In the genomic region with DNA sequence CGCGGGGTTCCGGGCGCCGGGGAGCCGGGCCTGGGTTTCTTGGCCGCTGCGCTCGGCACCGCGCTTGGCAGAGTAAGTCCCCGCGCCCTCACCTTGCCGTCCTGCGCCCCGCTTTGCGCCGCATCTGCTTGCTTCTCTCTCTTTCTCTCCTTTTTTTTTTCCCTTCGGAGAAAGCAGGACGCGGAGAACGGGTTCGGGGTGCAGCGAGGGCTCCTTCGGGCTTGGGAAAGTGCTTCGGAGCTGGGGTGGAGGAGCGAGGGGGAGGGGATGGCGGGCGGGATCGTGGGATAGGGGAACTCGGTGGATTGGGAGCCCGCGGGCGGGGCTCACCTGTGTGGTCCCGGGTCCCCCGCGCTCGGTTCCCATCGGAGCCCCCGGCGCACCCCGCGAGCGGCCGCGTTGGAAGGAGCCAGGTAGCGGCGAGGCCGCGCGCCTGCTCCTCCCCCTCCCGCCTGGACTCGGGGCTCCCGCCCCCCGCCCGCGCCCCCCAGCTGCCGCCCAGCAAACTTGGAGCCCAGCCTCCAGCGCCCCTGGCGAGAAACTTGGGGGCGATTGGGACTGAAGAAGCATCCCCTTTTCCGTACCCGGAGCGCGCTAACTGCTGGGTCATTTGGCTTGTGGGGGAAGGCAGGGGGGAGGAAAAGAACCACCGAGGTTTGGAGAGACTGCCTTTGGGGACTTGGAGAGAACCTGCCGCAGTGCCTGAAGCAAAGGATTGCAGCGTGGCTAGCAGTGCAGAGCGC, we compare ENCODE assay signal across 8 mouse cellular contexts. TPM values are rescaled to one million over a fixed set of nuclear protein-coding genes. Genes with fewer than 3 reads are reported as not detected.
DNase-seq lines count a peak whose midpoint lies in the region; ATAC-seq and TF ChIP-seq lines count a peak whose summit lies in the region.

No protein-coding gene starts in this region.

- TF ChIP-seq CTCF in stomach, postnatal 0 days (IDR thresholded peaks at IDR 0.05; ENCODE audit: low read depth) = peak; percentile 32; the same call in 1 of the 2 replicates

- H3K27me3 ChIP-seq in heart, embryonic 16.5 days (ENCODE audit: control insufficient read depth, insufficient read depth, low read length) = no peaks in the 10 kb centered on the region
- H3K27me3 ChIP-seq in limb, embryonic 11.5 days (ENCODE audit: control insufficient read depth, insufficient read depth, low read length) = no peaks in the 10 kb centered on the region
- H3K27me3 ChIP-seq in midbrain, embryonic 13.5 days = no peaks in the 10 kb centered on the region
- H3K27me3 ChIP-seq in stomach, postnatal 0 days (ENCODE audit: control insufficient read depth, insufficient read depth, low read length) = no peaks in the 10 kb centered on the region

- H3K36me3 ChIP-seq in heart, embryonic 16.5 days (ENCODE audit: control insufficient read depth, insufficient read depth) = no peaks in the 10 kb centered on the region
- H3K36me3 ChIP-seq in limb, embryonic 11.5 days (ENCODE audit: control insufficient read depth, insufficient read depth, low read length) = no peaks in the 10 kb centered on the region
- no peaks in the 10 kb centered on the region for H3K36me3 ChIP-seq in midbrain, embryonic 13.5 days
- no peaks in the 10 kb centered on the region for H3K36me3 ChIP-seq in stomach, postnatal 0 days (ENCODE audit: control insufficient read depth, insufficient read depth, low read length)

- H3K9me3 ChIP-seq in heart, embryonic 16.5 days (replicated peaks; ENCODE audit: control insufficient read depth, low read length) = peaks cover 7% of the 10 kb centered on the region
- H3K9me3 ChIP-seq in limb, embryonic 11.5 days (ENCODE audit: control insufficient read depth, low read length) = no peaks in the 10 kb centered on the region
- H3K9me3 ChIP-seq in midbrain, embryonic 13.5 days = no peaks in the 10 kb centered on the region
- H3K9me3 ChIP-seq in stomach, postnatal 0 days (ENCODE audit: control insufficient read depth, low read length) = no peaks in the 10 kb centered on the region

- DNase-seq in gastrocnemius, postnatal 10 days = peak; percentile 59
- no peak for DNase-seq in gastrocnemius, adult 18-20 months (ENCODE audit: low spot score)
- DNase-seq in NIH3T3 (ENCODE audit: low read depth) = peak; percentile 79
- DNase-seq in embryo, embryonic 10.5 days (ENCODE audit: low spot score) = peak; percentile 80
- DNase-seq in limb, embryonic 11.5 days (ENCODE audit: low spot score) = peak; percentile 78
- DNase-seq in stomach, postnatal 0 days (ENCODE audit: low spot score) = peak; percentile 70

- peak overlapping the region; percentile 97 for H3K27ac ChIP-seq in heart, embryonic 16.5 days (ENCODE audit: low read length)
- peak overlapping the region; percentile 98 for H3K27ac ChIP-seq in limb, embryonic 11.5 days (replicated peaks; ENCODE audit: low read depth, low read length)
- H3K27ac ChIP-seq in midbrain, embryonic 13.5 days = peak overlapping the region; percentile 96
- H3K27ac ChIP-seq in stomach, postnatal 0 days (replicated peaks) = peak overlapping the region; percentile 99

- no peak for ATAC-seq in heart, embryonic 16.5 days (replicated peaks; ENCODE audit: extremely low read depth, insufficient read depth, low FRiP score)
- ATAC-seq in limb, embryonic 11.5 days (ENCODE audit: insufficient number of reproducible peaks, low FRiP score, low TSS enrichment, low read depth) = no peak
- peak; percentile 15 for ATAC-seq in midbrain, embryonic 13.5 days
- no peak for ATAC-seq in stomach, postnatal 0 days (ENCODE audit: low FRiP score, low TSS enrichment)

- H3K4me1 ChIP-seq in heart, embryonic 16.5 days (ENCODE audit: control insufficient read depth, insufficient read depth, low read length) = peaks cover 36% of the 10 kb centered on the region
- peaks cover 35% of the 10 kb centered on the region for H3K4me1 ChIP-seq in limb, embryonic 11.5 days (ENCODE audit: control insufficient read depth, insufficient read depth, low read length)
- H3K4me1 ChIP-seq in midbrain, embryonic 13.5 days (replicated peaks) = peaks cover 41% of the 10 kb centered on the region
- H3K4me1 ChIP-seq in stomach, postnatal 0 days (replicated peaks; ENCODE audit: control insufficient read depth, insufficient read depth) = 0 out of 2 replicates have a peak, but pooled peaks cover 3% of the 10 kb centered on the region

- peak overlapping the region; percentile 96 for H3K9ac ChIP-seq in heart, embryonic 16.5 days (ENCODE audit: low read length)
- H3K9ac ChIP-seq in limb, embryonic 11.5 days (ENCODE audit: low read length) = peak overlapping the region; percentile 95
- peak overlapping the region; percentile 91 for H3K9ac ChIP-seq in midbrain, embryonic 13.5 days (replicated peaks)
- peak overlapping the region; percentile 98 for H3K9ac ChIP-seq in stomach, postnatal 0 days (ENCODE audit: low read length)

- no peak for TF ChIP-seq EP300 in stomach, postnatal 0 days (optimal IDR thresholded peaks at IDR 0.05)

- under 1% methylated on average over 50 of the region's 69 CpGs for WGBS in heart, embryonic 16.5 days
- WGBS in limb, embryonic 11.5 days = 0% methylated on average over 56 of the region's 69 CpGs
- WGBS in midbrain, embryonic 13.5 days = under 1% methylated on average over 48 of the region's 69 CpGs
- under 1% methylated on average over 51 of the region's 69 CpGs for WGBS in stomach, postnatal 0 days

- peak overlapping the region; percentile 70 for H3K4me2 ChIP-seq in heart, embryonic 16.5 days (ENCODE audit: low read depth, low read length)
- peak overlapping the region; percentile 72 for H3K4me2 ChIP-seq in limb, embryonic 11.5 days (ENCODE audit: low read depth, severe bottlenecking)
- peak overlapping the region; percentile 81 for H3K4me2 ChIP-seq in midbrain, embryonic 13.5 days (replicated peaks)
- H3K4me2 ChIP-seq in stomach, postnatal 0 days (replicated peaks; ENCODE audit: low read depth) = peak overlapping the region; percentile 71

- H3K4me3 ChIP-seq in heart, embryonic 16.5 days (ENCODE audit: low read length) = peak overlapping the region; percentile 80
- H3K4me3 ChIP-seq in limb, embryonic 11.5 days (ENCODE audit: low read depth, low read length) = peak overlapping the region; percentile 79
- H3K4me3 ChIP-seq in midbrain, embryonic 13.5 days (replicated peaks) = peak overlapping the region; percentile 78
- H3K4me3 ChIP-seq in stomach, postnatal 0 days (ENCODE audit: low read depth, low read length) = peak overlapping the region; percentile 98

RNA-seq across cellular contexts. Expression of a gene that starts 0.7 kb away (rescaled TPM):
- 10 to 100 TPM; 31.7 to 46.3 TPM for total RNA-seq in gastrocnemius, postnatal 10 days (2021)
- 10 to 100 TPM; 12.7 to 22.1 TPM for total RNA-seq in gastrocnemius, adult 18-20 months (2021)
- 41.2 and 41.9 TPM in 2 replicates for polyA plus RNA-seq in heart, embryonic 16.5 days (2015; fragmentation: Nextera tagmentation; extraction: Ambion mirVana)
- 38.6 and 43.6 TPM in 2 replicates for polyA plus RNA-seq in limb, embryonic 11.5 days (2014; fragmentation: Nextera tagmentation; extraction: Ambion mirVana)
- 19.2 and 26.0 TPM in 2 replicates for polyA plus RNA-seq in midbrain, embryonic 13.5 days (2015; fragmentation: Nextera tagmentation; extraction: Ambion mirVana)
- 97.5 and 101 TPM in 2 replicates for polyA plus RNA-seq in stomach, postnatal 0 days (2015; fragmentation: Nextera tagmentation; extraction: Ambion mirVana)
